Mouse (Mus musculus) spleen, postnatal 14 days (tissue): Measurements from ENCODE around the gene Olfr812.
"Not testable (repeated sequence)": the region's sequence is repeated elsewhere in the genome, so short reads cannot be mapped to it uniquely, and the experiment has no call there.

Experiments used
- DNase-seq, 2 experiments: peaks; one replicate each; pipeline ENCODE4 v3.0.0; 2021 to 2022; ENCODE audit warnings: low spot score in 2 of 2

Olfr812 gene

DNA sequence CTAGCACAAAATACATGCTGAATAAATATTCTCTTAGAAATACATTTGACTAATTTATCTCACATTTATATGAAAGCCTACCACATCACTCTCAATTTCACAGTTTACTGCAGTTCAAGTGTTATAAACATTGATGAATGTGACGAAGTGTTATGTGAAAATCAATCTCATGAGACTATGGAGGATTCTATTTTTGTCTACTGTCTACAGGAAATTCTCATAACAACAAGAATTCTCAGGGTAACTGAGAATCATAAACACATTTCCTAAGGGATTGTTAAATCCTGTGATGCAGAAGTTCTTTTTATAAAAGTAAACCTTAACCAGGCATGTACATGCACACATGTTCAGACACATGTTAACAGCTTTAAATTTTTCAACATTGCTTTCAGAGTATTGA lies at the start of gene Olfr812:
TSS of gene Olfr812 (minus strand) at position 101 of the 400 bp plus-strand sequence.
- DNase-seq: no peak

DNA sequence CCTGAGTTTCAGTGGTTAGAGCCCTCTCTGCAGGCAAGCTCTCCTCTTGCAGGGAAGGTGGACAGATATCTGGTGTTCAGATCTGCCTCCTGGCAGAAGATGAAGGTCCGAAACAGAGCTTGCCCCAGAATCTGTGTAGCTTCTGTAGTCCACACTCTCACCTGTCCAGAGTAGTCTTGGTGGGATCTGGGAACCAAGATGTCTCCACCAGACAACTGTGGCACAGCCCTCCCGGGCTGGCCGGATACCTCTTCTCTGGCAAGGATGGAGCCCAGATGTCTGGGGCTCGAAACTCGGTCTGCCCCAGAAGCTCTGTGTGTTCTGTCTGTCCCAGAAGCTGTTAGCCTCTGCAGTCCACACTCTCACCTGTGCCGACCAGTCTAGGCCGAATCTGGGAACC lies 40.0 kb upstream of the Olfr812 start:
- no peak for DNase-seq

DNA sequence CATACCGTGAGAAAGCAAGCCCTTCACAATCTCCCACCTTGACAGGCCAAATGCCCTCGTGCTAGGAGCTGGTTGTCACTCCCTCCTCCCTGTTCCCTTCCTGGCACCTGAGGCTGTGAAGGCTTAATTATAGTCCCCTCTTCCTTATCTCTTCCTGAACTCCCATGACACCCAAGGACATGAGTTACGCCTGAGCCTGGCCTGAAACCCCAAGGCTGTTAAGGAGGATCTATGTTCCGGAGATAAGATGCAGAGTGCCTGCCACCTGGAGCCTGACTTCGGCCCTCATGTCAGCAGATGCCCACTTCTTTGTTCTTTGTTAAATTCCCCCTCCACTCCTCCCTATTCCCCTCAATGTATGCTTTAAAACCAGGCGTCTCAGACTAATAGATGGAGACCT lies 39.6 kb upstream of the Olfr812 start:
- not testable (repeated sequence) for DNase-seq

DNA sequence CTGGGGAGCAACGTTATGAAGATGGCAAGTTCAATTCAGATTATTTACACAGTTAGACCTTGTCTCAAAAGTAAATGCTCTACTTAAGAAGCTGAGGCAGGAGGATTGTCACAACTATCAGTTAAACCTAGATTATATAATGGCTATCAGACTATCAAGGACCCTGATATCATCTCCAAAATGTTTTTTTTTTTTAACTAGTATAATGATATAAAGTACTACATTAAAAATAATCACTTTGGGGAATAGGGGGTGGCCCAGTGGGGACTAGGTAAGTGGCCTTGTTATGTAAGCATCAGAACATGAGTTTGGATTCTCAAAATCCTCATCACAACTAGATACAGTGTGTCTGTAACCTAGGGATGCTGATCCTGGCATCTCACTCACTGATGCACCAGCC lies 33.9 kb upstream of the Olfr812 start, which contains the start of gene Olfr814:
TSS of gene Olfr814 (minus strand) at position 101 of the 400 bp plus-strand sequence.
- DNase-seq: not testable (repeated sequence)

DNA sequence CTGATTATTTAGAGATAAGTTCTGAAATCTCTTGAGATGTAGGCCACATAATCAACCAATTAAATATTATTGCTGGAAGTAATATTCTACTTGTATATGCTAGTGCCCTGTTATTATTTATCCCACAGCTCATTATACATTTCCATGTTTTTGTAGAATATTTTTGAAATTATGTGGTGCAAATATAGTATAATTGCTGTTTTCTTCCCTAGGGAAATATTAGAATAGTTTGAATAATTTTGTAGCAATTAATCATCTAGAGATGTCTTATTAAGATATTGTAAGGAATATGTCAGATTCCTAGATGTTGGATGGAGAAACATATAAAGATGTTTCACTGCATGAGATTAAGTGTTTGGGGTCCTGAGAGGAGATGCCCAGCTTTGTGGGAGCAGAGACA lies 9.2 kb upstream of the Olfr812 start, which contains the start of gene Olfr813:
TSS of gene Olfr813 (plus strand) at position 301 of the 400 bp plus-strand sequence.
- DNase-seq: no peak

DNA sequence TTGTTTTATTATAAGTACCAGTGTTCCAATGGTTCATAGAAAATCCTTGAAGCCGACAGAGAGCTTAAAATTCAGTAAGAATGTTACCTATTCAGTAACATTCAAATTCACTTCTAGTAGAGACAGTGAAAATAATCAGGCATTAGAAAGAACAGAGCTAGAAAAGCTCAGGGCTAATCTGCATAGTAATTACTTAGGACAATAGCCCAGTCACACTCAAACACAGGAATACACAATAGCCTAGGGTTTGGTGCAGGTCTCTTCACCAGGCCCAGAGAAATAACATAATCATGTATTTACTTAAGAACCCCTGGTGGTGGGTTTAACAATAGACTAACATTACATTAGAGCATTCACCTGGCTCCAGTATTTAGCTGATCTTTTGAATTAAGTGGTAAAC lies 1.4 kb upstream of the Olfr812 start:
- no peak for DNase-seq

DNA sequence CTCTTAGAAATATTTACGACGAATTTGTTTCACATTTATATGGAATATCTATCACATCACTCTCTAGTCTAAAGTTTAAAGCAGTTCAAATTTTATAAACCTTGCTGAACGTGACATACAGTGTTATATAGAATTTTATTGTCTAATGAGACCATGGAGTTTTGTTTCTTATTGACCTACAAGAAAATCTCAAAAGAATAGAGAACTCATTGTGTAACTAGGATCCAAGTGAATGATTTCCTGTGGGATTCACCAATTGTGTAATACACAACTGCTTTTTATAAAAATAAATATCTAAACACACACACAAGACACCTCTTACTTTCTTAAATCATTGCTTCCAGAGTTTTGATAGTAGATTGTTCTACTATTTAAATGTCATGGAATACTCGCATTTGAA lies 41.6 kb downstream of the Olfr812 start, which contains the start of gene Olfr811:
TSS of gene Olfr811 (minus strand) at position 101 of the 400 bp plus-strand sequence.
- DNase-seq: no peak

DNA sequence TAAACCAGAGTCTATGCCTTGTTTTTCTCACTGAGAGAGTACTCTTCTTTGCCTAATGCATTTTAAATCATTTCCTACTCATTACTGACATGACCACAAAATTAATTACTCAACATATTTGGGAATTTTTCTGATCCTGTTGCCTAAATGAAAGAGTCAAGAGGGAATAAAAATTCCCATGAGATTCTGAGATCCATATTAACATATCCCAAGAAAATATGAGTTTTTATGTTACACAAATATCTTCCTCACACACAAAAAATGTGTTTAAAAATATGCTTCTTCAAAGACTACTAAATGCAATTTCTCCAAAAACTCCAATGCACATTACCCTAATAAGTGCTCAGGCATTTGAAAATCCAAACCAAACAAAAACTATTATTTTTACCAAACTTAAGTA lies 51.1 kb downstream of the Olfr812 start, which contains the start of gene Olfr810:
TSS of gene Olfr810 (minus strand) at position 101 of the 400 bp plus-strand sequence.
- no peak for DNase-seq
